ENCODE assay signal across 12 mouse cellular contexts in the genomic region with DNA sequence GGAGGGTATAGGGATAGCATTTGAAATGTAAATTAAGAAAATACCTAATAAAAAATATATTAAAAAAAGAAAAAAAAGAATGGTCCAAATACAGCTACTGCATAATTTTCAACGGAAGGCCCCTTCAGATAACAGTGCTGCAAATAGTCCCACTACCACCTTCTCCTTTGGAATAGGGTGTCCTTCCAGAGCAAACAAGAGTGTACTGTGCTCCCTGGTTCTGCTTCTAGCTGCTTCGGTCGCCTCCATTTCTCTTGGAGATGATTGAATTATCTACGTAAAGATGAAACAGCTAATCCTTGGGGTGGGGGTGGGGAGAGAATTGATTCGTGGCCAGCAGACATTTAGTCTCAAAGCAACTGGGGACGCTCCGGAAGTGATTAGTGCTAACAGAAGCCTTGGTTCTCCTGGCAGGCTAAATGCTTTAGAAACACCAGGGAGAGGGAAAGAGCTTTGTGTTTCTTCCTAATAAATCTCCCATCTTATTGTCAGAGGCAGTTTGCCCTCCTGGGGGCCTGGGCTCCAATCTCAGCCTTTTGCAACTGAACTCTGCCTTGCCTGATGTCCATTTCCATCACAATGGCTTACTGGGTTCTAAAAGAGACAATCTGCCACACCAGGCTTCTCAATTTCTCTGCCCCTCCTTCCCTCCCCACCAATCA.
DNase-seq lines count a peak whose midpoint lies in the region; ATAC-seq and TF ChIP-seq lines count a peak whose summit lies in the region.
"Had no signal": no experiment of that assay in that cellular context is flagged by ENCODE, and none has a peak within 500 bp of the region (broad histone marks: within the 10 kb centered on the region; RNA-seq: fewer than 3 reads in every experiment).

No protein-coding gene starts in this region.

- no peaks in the 10 kb centered on the region for H3K36me3 ChIP-seq in ES-Bruce4 (ENCODE audit: control insufficient read depth, insufficient read depth, low read length, poor library complexity, severe bottlenecking)
- H3K36me3 ChIP-seq in forebrain, embryonic 16.5 days (ENCODE audit: control insufficient read depth, insufficient read depth) = no peaks in the 10 kb centered on the region
- no peaks in the 10 kb centered on the region for H3K36me3 ChIP-seq in midbrain, embryonic 14.5 days (ENCODE audit: control insufficient read depth, insufficient read depth, low read length)
- H3K36me3 ChIP-seq: stomach, embryonic 15.5 days had no signal

- H3K9ac ChIP-seq in ES-Bruce4 (ENCODE audit: low read depth, poor library complexity, severe bottlenecking) = peak overlapping the region; percentile 66
- H3K9ac ChIP-seq in forebrain, embryonic 16.5 days (replicated peaks; ENCODE audit: low read depth, low read length) = no peak overlapping the region
- H3K9ac ChIP-seq in midbrain, embryonic 14.5 days (replicated peaks; ENCODE audit: low read length) = no peak overlapping the region
- H3K9ac ChIP-seq: liver, embryonic 14.5 days; stomach, embryonic 15.5 days had no signal

- H3K9me3 ChIP-seq in ES-Bruce4 (replicated peaks; ENCODE audit: control insufficient read depth, insufficient read depth, low read length, poor library complexity, severe bottlenecking) = no peaks in the 10 kb centered on the region
- no peaks in the 10 kb centered on the region for H3K9me3 ChIP-seq in forebrain, embryonic 16.5 days (ENCODE audit: control insufficient read depth, low read length)
- H3K9me3 ChIP-seq in midbrain, embryonic 14.5 days (ENCODE audit: control insufficient read depth, low read length) = no peaks in the 10 kb centered on the region
- H3K9me3 ChIP-seq: stomach, embryonic 15.5 days had no signal

- no peaks in the 10 kb centered on the region for H3K27me3 ChIP-seq in ES-Bruce4 (ENCODE audit: control insufficient read depth, insufficient read depth, low read length, poor library complexity, severe bottlenecking)
- H3K27me3 ChIP-seq in forebrain, embryonic 16.5 days (replicated peaks; ENCODE audit: control insufficient read depth, insufficient read depth, low read length) = no peaks in the 10 kb centered on the region
- H3K27me3 ChIP-seq in midbrain, embryonic 14.5 days (ENCODE audit: control insufficient read depth, insufficient read depth, low read length) = no peaks in the 10 kb centered on the region
- H3K27me3 ChIP-seq: stomach, embryonic 15.5 days had no signal

- peak; percentile 23; the same call in 1 of the 2 replicates for ATAC-seq in forebrain, embryonic 16.5 days
- peak; percentile 73; the same call in 1 of the 2 replicates for ATAC-seq in midbrain, embryonic 14.5 days (ENCODE audit: low FRiP score, low TSS enrichment)
- ATAC-seq in activated CD4-positive, CD25-positive, alpha-beta regulatory T cell, adult 4 months = no peak

- peak overlapping the region; percentile 30; the same call in 1 of the 2 replicates for H3K4me3 ChIP-seq in ES-Bruce4 (ENCODE audit: low read depth, low read length)
- no peak overlapping the region for H3K4me3 ChIP-seq in forebrain, embryonic 16.5 days (replicated peaks; ENCODE audit: low read length)
- no peak overlapping the region for H3K4me3 ChIP-seq in midbrain, embryonic 14.5 days (replicated peaks; ENCODE audit: low read depth, low read length)
- H3K4me3 ChIP-seq: stomach, embryonic 15.5 days had no signal

- peak; percentile 68 for DNase-seq in embryo, embryonic 10 days (ENCODE audit: low spot score)
- DNase-seq in midbrain, embryonic 14.5 days = peak; percentile 75
- no peak for DNase-seq in layer of hippocampus, postnatal 36 days
- no peak for DNase-seq in urinary bladder, adult 2 months (ENCODE audit: low spot score)
- DNase-seq in spleen, adult 18-20 months = no peak
- DNase-seq: heart, postnatal 14 days; kidney, adult 9 months had no signal

- peaks cover 2% of the 10 kb centered on the region for H3K4me1 ChIP-seq in ES-Bruce4 (ENCODE audit: control insufficient read depth, insufficient read depth, low read length)
- peaks cover 7% of the 10 kb centered on the region for H3K4me1 ChIP-seq in forebrain, embryonic 16.5 days (replicated peaks; ENCODE audit: control insufficient read depth, insufficient read depth, low read length)
- H3K4me1 ChIP-seq in midbrain, embryonic 14.5 days (ENCODE audit: control insufficient read depth, insufficient read depth, low read length) = peaks cover 8% of the 10 kb centered on the region
- H3K4me1 ChIP-seq: stomach, embryonic 15.5 days had no signal

- TF ChIP-seq POLR2A in ES-Bruce4 (IDR thresholded peaks at IDR 0.05; ENCODE audit: insufficient read depth, low read length) = no peak

- peak overlapping the region; percentile 100 for H3K27ac ChIP-seq in ES-Bruce4 (ENCODE audit: insufficient read depth, low read length)
- peak overlapping the region; percentile 24; the same call in 1 of the 2 replicates for H3K27ac ChIP-seq in forebrain, embryonic 16.5 days (ENCODE audit: low read length)
- peak overlapping the region; percentile 70 for H3K27ac ChIP-seq in midbrain, embryonic 14.5 days (replicated peaks; ENCODE audit: low read depth, low read length)
- H3K27ac ChIP-seq: liver, embryonic 14.5 days; stomach, embryonic 15.5 days had no signal

- 5% methylated on average over 7 of the region's 7 CpGs for WGBS in forebrain, embryonic 16.5 days
- WGBS in midbrain, embryonic 14.5 days = 3% methylated on average over 7 of the region's 7 CpGs

- TF ChIP-seq EP300 in ES-Bruce4 (IDR thresholded peaks at IDR 0.05; ENCODE audit: insufficient read depth, low read depth, low read length) = peak; percentile 92

- H3K4me2 ChIP-seq in forebrain, embryonic 16.5 days (ENCODE audit: low read length) = no peak overlapping the region
- peak overlapping the region; percentile 27; the same call in 1 of the 2 replicates for H3K4me2 ChIP-seq in midbrain, embryonic 14.5 days (ENCODE audit: low read length)
- H3K4me2 ChIP-seq: stomach, embryonic 15.5 days had no signal

- TF ChIP-seq CTCF in ES-Bruce4 (IDR thresholded peaks at IDR 0.05; ENCODE audit: low read depth, low read length) = no peak

Comparison
In these comparisons a context has a peak if more than half of its experiments do, and no peak if none do; other contexts are left out.
1. H3K27ac ChIP-seq: peak in every context shown above with its lines; median percentile 100 in ES-Bruce4; 70 in midbrain, embryonic 14.5 days; 24 in forebrain, embryonic 16.5 days.
2. DNase-seq: peak in embryo, embryonic 10 days (single experiment) and midbrain, embryonic 14.5 days (single experiment); none in layer of hippocampus, postnatal 36 days (0 of 2), urinary bladder, adult 2 months (single experiment) and spleen, adult 18-20 months (0 of 2).